Mouse (Mus musculus) kidney, embryonic 14.5 days (tissue): Measurements from ENCODE around the gene Nfic. TPM values are rescaled to one million over a fixed set of nuclear protein-coding genes. Genes with fewer than 3 reads are reported as not detected.

Experiments
- ATAC-seq: fragments of 200-750 bp; cut with Nextera tagmentation; 2 replicates; pipeline ENCODE4 v1.8.0; 2017; ENCODE audit warnings: moderate number of reproducible peaks, mild to moderate bottlenecking, moderate TSS enrichment, moderate library complexity; ENCODE audit not compliant: low FRiP score, low TSS enrichment
- H3K27ac ChIP-seq: fragments of 300-500 bp; sonication (generic); 2 replicates; pipeline ENCODE4 v1.5.1; 2014; ENCODE audit warnings: low read depth, mild to moderate bottlenecking, low read length, moderate library complexity, mixed read lengths
- H3K27me3 ChIP-seq: fragments of 300-500 bp; sonication (generic); 2 replicates; pipeline ENCODE4 v1.6.1; 2014; ENCODE audit warnings: mild to moderate bottlenecking, low read length; ENCODE audit not compliant: control insufficient read depth, insufficient read depth
- H3K36me3 ChIP-seq: fragments of 300-500 bp; sonication (generic); 2 replicates; pipeline ENCODE4 v1.6.1; 2014; ENCODE audit warnings: low read length, mixed read lengths; ENCODE audit not compliant: control insufficient read depth, insufficient read depth
- H3K4me1 ChIP-seq: fragments of 300-500 bp; sonication (generic); 2 replicates; pipeline ENCODE4 v1.6.1; 2014; ENCODE audit warnings: low read length, mixed read lengths; ENCODE audit not compliant: control insufficient read depth, insufficient read depth
- H3K4me2 ChIP-seq: fragments of 300-500 bp; sonication (generic); replicated peaks from 2 replicates; pipeline ENCODE4 v1.6.1; 2014; ENCODE audit warnings: low read depth, mild to moderate bottlenecking, low read length
- H3K4me3 ChIP-seq: fragments of 300-500 bp; sonication (generic); 2 replicates; pipeline ENCODE4 v1.5.1; 2014; ENCODE audit warnings: mild to moderate bottlenecking, low read length
- H3K9ac ChIP-seq: fragments of 300-500 bp; sonication (generic); 2 replicates; pipeline ENCODE4 v1.6.1; 2014; ENCODE audit warnings: low read depth, mild to moderate bottlenecking, low read length, moderate library complexity
- H3K9me3 ChIP-seq: fragments of 300-500 bp; sonication (generic); 2 replicates; pipeline ENCODE4 v1.6.1; 2016; ENCODE audit warnings: low read length; ENCODE audit not compliant: control insufficient read depth
- WGBS: fragments of 180-500 bp; shearing (Covaris S2); extraction: QIAGEN DNeasy Blood & Tissue Kit; methylation state at CpG from one replicate; pipeline ENCODE4 v1.1.7; 2014; 5-methylcytosine and 5-hydroxymethylcytosine counted together
- polyA plus RNA-seq: library from polyadenylated mRNA; unstranded; fragments of >200 nt; fragmentation: Nextera tagmentation; extraction: Ambion mirVana; gene quantifications from 2 replicates; pipeline ENCODE4 v1.2.1, GENCODE M21; 2014

Gene Nfic
- polyA plus RNA-seq, 1 experiment from 2014 or later: 59.0 TPM

- Histone ChIP-seq H3K27ac (peak overlapping the region; percentile 19; the same call in 1 of the 2 replicates), H3K4me1 (peaks cover 73% of the 10 kb centered on the region), H3K9ac (no peak overlapping the region), H3K9me3 (no peaks in the 10 kb centered on the region), H3K36me3 (peaks cover 30% of the 10 kb centered on the region; the same call in 1 of the 2 replicates), H3K4me2 (no peak overlapping the region), H3K27me3 (no peaks in the 10 kb centered on the region), H3K4me3 (no peak overlapping the region)
- no peak for ATAC-seq
- WGBS: 56% methylated on average over 13 of the region's 13 CpGs
Observed at GRCm38 (mm10) chr10:81408424-81408729, 47.1 kb downstream of the Nfic start.

- H3K36me3 ChIP-seq: peaks cover 34% of the 10 kb centered on the region; the same call in 1 of the 2 replicates
- ATAC-seq: peak; percentile 7; the same call in 1 of the 2 replicates
Observed at GRCm38 (mm10) chr10:81407539-81408423, 47.7 kb downstream of the Nfic start.

GRCm38 (mm10) chr10:81406504-81407440 is 48.7 kb downstream of the Nfic start:
- Histone ChIP-seq H3K27ac (0 out of 2 replicates have a peak overlapping the region, but pooled peaks have one; percentile 24), H3K4me1 (peaks cover 74% of the 10 kb centered on the region), H3K9me3 (no peaks in the 10 kb centered on the region), H3K27me3 (no peaks in the 10 kb centered on the region), H3K4me3 (peak overlapping the region; percentile 16), H3K36me3 (peaks cover 33% of the 10 kb centered on the region; the same call in 1 of the 2 replicates), H3K9ac (no peak overlapping the region), H3K4me2 (peak overlapping the region; percentile 25)
- WGBS: 38% methylated on average over 24 of the region's 24 CpGs
- ATAC-seq: no peak

More at GRCm38 (mm10) chr10:81407539-81408423, 47.7 kb downstream of the Nfic start:
- Histone ChIP-seq H3K27me3 (no peaks in the 10 kb centered on the region), H3K27ac (peak overlapping the region; percentile 19; the same call in 1 of the 2 replicates), H3K4me2 (peak overlapping the region; percentile 25), H3K4me1 (peaks cover 74% of the 10 kb centered on the region), H3K9ac (no peak overlapping the region), H3K9me3 (no peaks in the 10 kb centered on the region), H3K4me3 (peak overlapping the region; percentile 16)
- 24% methylated on average over 31 of the region's 31 CpGs for WGBS

GRCm38 (mm10) chr10:81405588-81406201 is 49.7 kb downstream of the Nfic start:
- Histone ChIP-seq H3K9ac (no peak overlapping the region), H3K9me3 (no peaks in the 10 kb centered on the region), H3K4me2 (no peak overlapping the region), H3K4me1 (peaks cover 74% of the 10 kb centered on the region), H3K36me3 (peaks cover 33% of the 10 kb centered on the region; the same call in 1 of the 2 replicates), H3K27me3 (0 out of 2 replicates have a peak, but pooled peaks cover under 1% of the 10 kb centered on the region), H3K4me3 (no peak overlapping the region), H3K27ac (no peak overlapping the region)
- WGBS: 53% methylated on average over 13 of the region's 13 CpGs
- ATAC-seq: no peak

- no peak for ATAC-seq
- no peak overlapping the region for H3K4me2 ChIP-seq
- no peak overlapping the region for H3K27ac ChIP-seq
- H3K27me3 ChIP-seq: 0 out of 2 replicates have a peak, but pooled peaks cover 5% of the 10 kb centered on the region
- no peak overlapping the region for H3K9ac ChIP-seq
- WGBS: 57% methylated on average over 18 of the region's 18 CpGs
- H3K9me3 ChIP-seq: no peaks in the 10 kb centered on the region
- H3K4me3 ChIP-seq: no peak overlapping the region
- peaks cover 64% of the 10 kb centered on the region for H3K4me1 ChIP-seq
- H3K36me3 ChIP-seq: peaks cover 43% of the 10 kb centered on the region
Observed at GRCm38 (mm10) chr10:81404720-81405119, 50.7 kb downstream of the Nfic start.

- no peak for ATAC-seq
- H3K27ac ChIP-seq: no peak overlapping the region
- no peak overlapping the region for H3K4me2 ChIP-seq
- WGBS: 28% methylated on average over 9 of the region's 9 CpGs
- 0 out of 2 replicates have a peak, but pooled peaks cover 5% of the 10 kb centered on the region for H3K27me3 ChIP-seq
- H3K9me3 ChIP-seq: no peaks in the 10 kb centered on the region
- H3K4me1 ChIP-seq: peaks cover 58% of the 10 kb centered on the region
- H3K4me3 ChIP-seq: no peak overlapping the region
- no peak overlapping the region for H3K9ac ChIP-seq
- H3K36me3 ChIP-seq: peaks cover 48% of the 10 kb centered on the region
Observed at GRCm38 (mm10) chr10:81404082-81404481, 51.4 kb downstream of the Nfic start.

GRCm38 (mm10) chr10:81403511-81403910 is 51.9 kb downstream of the Nfic start:
- Histone ChIP-seq H3K4me2 (no peak overlapping the region), H3K27ac (peak overlapping the region; percentile 94), H3K4me1 (peaks cover 52% of the 10 kb centered on the region), H3K9me3 (no peaks in the 10 kb centered on the region), H3K9ac (peak overlapping the region; percentile 29; the same call in 1 of the 2 replicates), H3K36me3 (peaks cover 50% of the 10 kb centered on the region), H3K4me3 (no peak overlapping the region), H3K27me3 (0 out of 2 replicates have a peak, but pooled peaks cover 5% of the 10 kb centered on the region)
- 66% methylated on average over 10 of the region's 10 CpGs for WGBS
- no peak for ATAC-seq

GRCm38 (mm10) chr10:81402227-81402765 is 53.1 kb downstream of the Nfic start:
- peaks cover 40% of the 10 kb centered on the region for H3K4me1 ChIP-seq

More at GRCm38 (mm10) chr10:81402227-81402765, 53.1 kb downstream of the Nfic start:
- 16% methylated on average over 7 of the region's 7 CpGs for WGBS
- Histone ChIP-seq H3K27ac (peak overlapping the region; percentile 94), H3K4me3 (no peak overlapping the region), H3K9ac (peak overlapping the region; percentile 29; the same call in 1 of the 2 replicates), H3K27me3 (0 out of 2 replicates have a peak, but pooled peaks cover 5% of the 10 kb centered on the region), H3K9me3 (no peaks in the 10 kb centered on the region), H3K36me3 (peaks cover 57% of the 10 kb centered on the region), H3K4me2 (peak overlapping the region; percentile 37)
- ATAC-seq: peak; percentile 4; the same call in 1 of the 2 replicates
